Mouse (Mus musculus) kidney, postnatal 10 days (tissue): ENCODE measurements around the gene Prss41.

ENCODE experiments used
- DNase-seq: peaks from one replicate; pipeline ENCODE4 v3.0.0; 2021; ENCODE audit warnings: mixed read lengths

Gene Prss41

GRCm38 (mm10) chr17:23825591-23825990 is 18.4 kb downstream of the Prss41 start:
- DNase-seq, result no peak

GRCm38 (mm10) chr17:23823614-23824013 is 20.4 kb downstream of the Prss41 start:
- no peak for DNase-seq

GRCm38 (mm10) chr17:23823018-23823417 is 21.0 kb downstream of the Prss41 start:
- DNase-seq, result peak; percentile 18

- DNase-seq, result peak; percentile 23
Measured at GRCm38 (mm10) chr17:23822094-23822493, 21.9 kb downstream of the Prss41 start.

- DNase-seq, result no peak
Measured at GRCm38 (mm10) chr17:23820731-23821130, 23.2 kb downstream of the Prss41 start.

- no peak for DNase-seq
Measured at GRCm38 (mm10) chr17:23819235-23819634, 24.7 kb downstream of the Prss41 start.

GRCm38 (mm10) chr17:23818579-23818978 is 25.4 kb downstream of the Prss41 start:
- no peak for DNase-seq

GRCm38 (mm10) chr17:23815641-23816040 is 28.3 kb downstream of the Prss41 start:
- no peak for DNase-seq

GRCm38 (mm10) chr17:23807918-23808317 is 36.1 kb downstream of the Prss41 start:
- DNase-seq, result no peak

- DNase-seq, result peak; percentile 67
Measured at GRCm38 (mm10) chr17:23806867-23807266, 37.1 kb downstream of the Prss41 start.

- DNase-seq, result no peak
Measured at GRCm38 (mm10) chr17:23804426-23805085, 39.4 kb downstream of the Prss41 start.

- DNase-seq, result peak; percentile 93
Measured at GRCm38 (mm10) chr17:23803366-23804041, 40.5 kb downstream of the Prss41 start.

- DNase-seq, result peak; percentile 99
Measured at GRCm38 (mm10) chr17:23802746-23803365, 41.1 kb downstream of the Prss41 start.

- no peak for DNase-seq
Measured at GRCm38 (mm10) chr17:23801627-23802026, 42.3 kb downstream of the Prss41 start.

GRCm38 (mm10) chr17:23797316-23797715 is 46.7 kb downstream of the Prss41 start:
- DNase-seq, result no peak

GRCm38 (mm10) chr17:23795323-23795722 is 48.6 kb downstream of the Prss41 start:
- no peak for DNase-seq

GRCm38 (mm10) chr17:23791079-23791357 is 53.0 kb downstream of the Prss41 start:
- no peak for DNase-seq

GRCm38 (mm10) chr17:23790269-23791078 is 53.5 kb downstream of the Prss41 start, which contains the start of gene Srrm2:
TSS of gene Srrm2 (plus strand) at chr17:23790532.
- DNase-seq, result peak; percentile 82

- no peak for DNase-seq
Measured at GRCm38 (mm10) chr17:23789749-23790268, 54.2 kb downstream of the Prss41 start.

GRCm38 (mm10) chr17:23788973-23789372 is 55.0 kb downstream of the Prss41 start:
- no peak for DNase-seq
